Mouse (Mus musculus) liver, embryonic 14.5 days (tissue): ENCODE results near the gene Ntrk1. TPM values are rescaled to one million over a fixed set of nuclear protein-coding genes. Genes with fewer than 3 reads are reported as not detected.

Source experiments
- ATAC-seq: fragments of 200-750 bp; cut with Nextera tagmentation; 2 replicates; pipeline ENCODE4 v1.8.0; 2017; ENCODE audit warnings: moderate number of reproducible peaks, mild to moderate bottlenecking, moderate library complexity; ENCODE audit not compliant: insufficient read depth
- DNase-seq, 3 experiments: peaks; one replicate each; pipeline ENCODE4 v3.0.0-alpha.2; 2012 to 2013; ENCODE audit warnings: low read depth in 3 of 3, low spot score in 3 of 3
- H3K27ac ChIP-seq: fragments of 300-500 bp; sonication (generic); 2 replicates; pipeline ENCODE4 v1.5.1; 2014; ENCODE audit warnings: moderate library complexity, mild to moderate bottlenecking, control low read depth, inconsistent platforms
- H3K27me3 ChIP-seq: fragments of 300-500 bp; sonication (generic); 2 replicates; pipeline ENCODE4 v1.6.1; 2014; ENCODE audit warnings: mild to moderate bottlenecking, low read length, moderate library complexity; ENCODE audit not compliant: control insufficient read depth, insufficient read depth
- H3K36me3 ChIP-seq: fragments of 300-500 bp; sonication (generic); replicated peaks from 2 replicates; pipeline ENCODE4 v1.6.1; 2014; ENCODE audit warnings: low read depth; ENCODE audit not compliant: control insufficient read depth, insufficient read depth
- H3K4me1 ChIP-seq, 2 experiments: fragments of 200-500 bp in 1 of 2; fragments of 300-500 bp in 1 of 2; sonication (generic) in 1 of 2; replicated peaks; 2 replicates each; pipeline ENCODE4 v1.6.1; 2012 to 2014; ENCODE audit warnings: antibody characterized with exemption in 1 of 2, inconsistent platforms in 1 of 2, low read length in 1 of 2; ENCODE audit not compliant: control insufficient read depth in 2 of 2, insufficient read depth in 2 of 2
- H3K4me2 ChIP-seq: fragments of 300-500 bp; sonication (generic); 2 replicates; pipeline ENCODE4 v1.6.1; 2014; ENCODE audit warnings: low read depth, mild to moderate bottlenecking, control low read depth, moderate library complexity
- H3K4me3 ChIP-seq, 2 experiments: fragments of 200-500 bp in 1 of 2; fragments of 300-500 bp in 1 of 2; sonication (generic) in 1 of 2; 2 replicates each; pipeline ENCODE4 v1.5.1; 2012 to 2014; ENCODE audit warnings: low read depth in 2 of 2, low read length in 2 of 2, mild to moderate bottlenecking in 2 of 2, control low read depth in 1 of 2, inconsistent platforms in 1 of 2, moderate library complexity in 1 of 2; ENCODE audit not compliant: insufficient read depth in 1 of 2
- H3K9ac ChIP-seq: fragments of 300-500 bp; sonication (generic); replicated peaks from 2 replicates; pipeline ENCODE4 v1.6.1; 2014; ENCODE audit warnings: mild to moderate bottlenecking, control low read depth, moderate library complexity
- H3K9me3 ChIP-seq: fragments of 300-500 bp; sonication (generic); 2 replicates; pipeline ENCODE4 v1.6.1; 2016; ENCODE audit warnings: low read length, mixed read lengths; ENCODE audit not compliant: control insufficient read depth
- CTCF ChIP-seq: IDR thresholded peaks from 2 replicates; pipeline ENCODE4 v1.5.1; 2016; ENCODE audit warnings: antibody characterized with exemption, low read depth, control low read depth
- EP300 ChIP-seq: IDR thresholded peaks from 2 replicates; pipeline ENCODE4 v1.6.1; 2016; ENCODE audit warnings: antibody characterized with exemption, low read depth
- WGBS: fragments of 180-500 bp; shearing (Covaris S2); extraction: QIAGEN DNeasy Blood & Tissue Kit; methylation state at CpG from one replicate; pipeline ENCODE4 v1.1.7; 2014; ENCODE audit not compliant: insufficient replicate concordance; 5-methylcytosine and 5-hydroxymethylcytosine counted together
- polyA plus RNA-seq, 2 experiments: library from polyadenylated mRNA; depleted of rRNA in 1 of 2; stranded (reverse) in 1 of 2; unstranded in 1 of 2; fragments of >200 nt; fragmentation: Nextera tagmentation in 1 of 2; extraction: Ambion mirVana in 1 of 2; gene quantifications; 2 replicates each; pipeline versions ENCODE4 v1.2.1 to v1.2.3; 2012 to 2014

Gene Ntrk1
- polyA plus RNA-seq, 2 experiments, result 0.04 to 0.08 TPM

GRCm38 (mm10) chr3:87778283-87778682 is 16.7 kb downstream of the Ntrk1 start:
- 48% methylated on average over 23 of the region's 23 CpGs for WGBS
- DNase-seq (no peak), ATAC-seq (no peak)
- no peaks in the 10 kb centered on the region for H3K36me3 ChIP-seq
- H3K9me3 ChIP-seq, result no peaks in the 10 kb centered on the region
- no peak overlapping the region for H3K4me3 ChIP-seq
- no peaks in the 10 kb centered on the region; the same call in 1 of the 2 replicates for H3K27me3 ChIP-seq
- H3K27ac ChIP-seq, result no peak overlapping the region
- TF ChIP-seq CTCF (no peak), EP300 (no peak)
- H3K4me2 ChIP-seq, result no peak overlapping the region
- peaks cover 0 to 2% of the 10 kb centered on the region in 2 experiments; a peak in 1 of 4 replicates for H3K4me1 ChIP-seq
- H3K9ac ChIP-seq, result no peak overlapping the region

DNA sequence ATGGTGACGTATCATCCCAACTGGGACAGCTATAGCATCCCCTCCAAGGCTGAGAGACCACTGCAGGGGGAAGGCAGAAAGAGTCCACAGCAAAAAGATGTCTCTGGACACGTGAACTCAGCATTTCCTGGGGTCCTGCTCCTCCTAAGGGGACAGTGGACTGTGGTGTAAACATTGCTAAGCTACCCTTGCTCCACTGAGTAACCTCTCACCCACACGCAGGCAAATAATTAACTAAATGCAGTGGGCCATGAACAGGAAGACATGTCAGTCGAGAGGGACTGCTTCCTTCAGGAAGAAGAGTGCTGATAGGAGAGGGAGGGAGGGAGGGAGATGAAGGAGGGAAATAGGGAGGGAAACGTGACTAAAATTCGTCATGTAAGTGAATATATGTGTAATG is 23.9 kb downstream of the Ntrk1 start:
- H3K4me2 ChIP-seq, result no peak overlapping the region
- 25% methylated on average over 6 of the region's 6 CpGs for WGBS
- TF ChIP-seq CTCF (no peak), EP300 (no peak)
- H3K4me1 ChIP-seq, result peaks cover 0 to 4% of the 10 kb centered on the region in 2 experiments; a peak in 2 of 4 replicates
- H3K4me3 ChIP-seq, result no peak overlapping the region
- no peak; the same call in 1 of the 2 replicates for ATAC-seq
- no peak overlapping the region for H3K9ac ChIP-seq
- no peaks in the 10 kb centered on the region for H3K9me3 ChIP-seq
- DNase-seq, result no peak
- no peaks in the 10 kb centered on the region; the same call in none of the 2 replicates for H3K27me3 ChIP-seq
- H3K27ac ChIP-seq, result no peak overlapping the region
- no peaks in the 10 kb centered on the region for H3K36me3 ChIP-seq

DNA sequence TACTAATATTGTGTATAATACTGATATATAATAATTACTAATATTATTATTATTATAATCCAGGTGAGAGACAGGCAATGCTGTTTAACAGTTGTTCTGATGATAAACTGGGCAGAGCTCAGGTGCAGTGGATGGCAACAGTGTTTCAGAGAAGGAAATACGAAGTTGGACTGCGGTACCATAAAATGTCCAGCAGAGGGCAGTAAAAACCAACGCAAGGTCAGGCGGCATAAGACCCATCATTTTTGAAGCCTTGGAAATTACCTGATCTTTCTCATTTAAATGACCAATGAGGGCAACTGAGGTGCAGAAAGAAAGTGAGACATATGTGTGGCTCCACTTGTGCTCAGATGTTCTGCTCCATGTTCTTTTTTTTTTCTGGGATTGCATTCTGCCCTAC is 24.7 kb downstream of the Ntrk1 start:
- 0% methylated on average over 4 of the region's 4 CpGs for WGBS

DNA sequence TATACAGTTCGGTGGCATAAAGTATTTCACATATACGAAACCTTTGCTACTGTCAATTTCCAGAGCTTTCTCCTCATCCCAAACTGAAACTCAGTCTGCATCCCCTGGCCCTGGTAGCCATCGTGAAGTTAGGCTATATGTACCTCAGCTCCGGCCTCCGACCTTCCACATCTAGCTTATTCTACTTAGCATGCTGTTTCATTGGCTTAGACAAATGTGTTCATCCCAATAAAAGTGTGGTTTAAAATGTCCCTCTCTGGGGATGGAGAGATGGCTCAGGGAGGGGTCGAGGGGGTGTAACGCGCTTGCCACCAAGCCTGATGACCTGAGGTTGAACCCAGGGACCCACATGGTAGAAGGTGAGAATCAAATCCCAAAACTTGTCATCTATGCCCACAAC is 25.5 kb downstream of the Ntrk1 start:
- no peak overlapping the region for H3K4me2 ChIP-seq
- no peak overlapping the region for H3K27ac ChIP-seq
- no peaks in the 10 kb centered on the region; the same call in none of the 2 replicates for H3K27me3 ChIP-seq
- DNase-seq (no peak), ATAC-seq (no peak)
- H3K4me3 ChIP-seq, result no peak overlapping the region
- no peaks in the 10 kb centered on the region for H3K9me3 ChIP-seq
- no peak overlapping the region for H3K9ac ChIP-seq
- 56% methylated on average over 8 of the region's 8 CpGs for WGBS
- peaks cover 0 to 4% of the 10 kb centered on the region in 2 experiments; a peak in 2 of 4 replicates for H3K4me1 ChIP-seq
- H3K36me3 ChIP-seq, result no peaks in the 10 kb centered on the region
- TF ChIP-seq CTCF (no peak), EP300 (no peak)

More for the DNA sequence above, 24.7 kb downstream of the Ntrk1 start:
- TF ChIP-seq CTCF, result peak; percentile 84
- TF ChIP-seq EP300, result no peak
- DNase-seq (peak in 2 of 3 experiments; percentile 27 to 36), ATAC-seq (no peak)
- H3K27me3 ChIP-seq, result no peaks in the 10 kb centered on the region; the same call in none of the 2 replicates
- no peak overlapping the region for H3K4me2 ChIP-seq
- peaks cover 0 to 4% of the 10 kb centered on the region in 2 experiments; a peak in 2 of 4 replicates for H3K4me1 ChIP-seq
- H3K9ac ChIP-seq, result no peak overlapping the region
- no peaks in the 10 kb centered on the region for H3K9me3 ChIP-seq
- H3K27ac ChIP-seq, result no peak overlapping the region
- H3K36me3 ChIP-seq, result no peaks in the 10 kb centered on the region
- H3K4me3 ChIP-seq, result no peak overlapping the region

DNA sequence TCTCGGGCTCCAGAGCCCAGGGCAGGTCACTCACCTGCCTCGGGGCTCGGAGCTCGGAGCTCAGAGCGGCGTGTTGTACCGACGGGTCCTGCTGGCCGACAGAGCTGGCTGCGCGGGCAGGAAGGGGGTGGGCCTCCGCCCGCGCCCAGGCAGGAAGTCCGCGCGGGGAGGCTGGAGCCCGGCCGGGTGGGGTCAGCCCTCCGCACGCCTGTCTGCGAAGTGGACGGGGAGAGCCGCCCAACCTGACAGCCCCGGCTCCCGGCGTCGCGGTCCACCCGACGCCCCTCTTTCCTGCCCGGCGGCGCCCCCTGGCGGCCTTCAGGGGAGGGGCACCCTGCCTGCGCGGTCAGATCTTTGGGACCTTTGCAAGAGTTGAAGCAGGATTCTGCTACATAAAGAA is 26.1 kb downstream of the Ntrk1 start:
- H3K9ac ChIP-seq, result no peak overlapping the region
- H3K4me2 ChIP-seq, result peak overlapping the region; percentile 37
- WGBS, result under 1% methylated on average over 37 of the region's 37 CpGs

More for the DNA sequence above, 26.1 kb downstream of the Ntrk1 start:
- Histone ChIP-seq H3K4me1 (peaks cover 0 to 4% of the 10 kb centered on the region in 2 experiments; a peak in 2 of 4 replicates), H3K27ac (no peak overlapping the region), H3K36me3 (no peaks in the 10 kb centered on the region), H3K4me3 (peak overlapping the region; percentile 37 to 51), H3K27me3 (no peaks in the 10 kb centered on the region; the same call in none of the 2 replicates), H3K9me3 (no peaks in the 10 kb centered on the region)
- DNase-seq (peak in 2 of 3 experiments; percentile 26 to 43), ATAC-seq (peak; percentile 40; the same call in 1 of the 2 replicates)
- peak; percentile 82 for TF ChIP-seq CTCF
- no peak for TF ChIP-seq EP300
